Mouse (Mus musculus) liver (tissue): ENCODE measurements around the gene Zmat5.

Source experiments
- DNase-seq: peaks from one replicate; pipeline ENCODE4 v3.0.0-alpha.2; 2020; ENCODE audit warnings: mixed read lengths

Gene Zmat5

DNA sequence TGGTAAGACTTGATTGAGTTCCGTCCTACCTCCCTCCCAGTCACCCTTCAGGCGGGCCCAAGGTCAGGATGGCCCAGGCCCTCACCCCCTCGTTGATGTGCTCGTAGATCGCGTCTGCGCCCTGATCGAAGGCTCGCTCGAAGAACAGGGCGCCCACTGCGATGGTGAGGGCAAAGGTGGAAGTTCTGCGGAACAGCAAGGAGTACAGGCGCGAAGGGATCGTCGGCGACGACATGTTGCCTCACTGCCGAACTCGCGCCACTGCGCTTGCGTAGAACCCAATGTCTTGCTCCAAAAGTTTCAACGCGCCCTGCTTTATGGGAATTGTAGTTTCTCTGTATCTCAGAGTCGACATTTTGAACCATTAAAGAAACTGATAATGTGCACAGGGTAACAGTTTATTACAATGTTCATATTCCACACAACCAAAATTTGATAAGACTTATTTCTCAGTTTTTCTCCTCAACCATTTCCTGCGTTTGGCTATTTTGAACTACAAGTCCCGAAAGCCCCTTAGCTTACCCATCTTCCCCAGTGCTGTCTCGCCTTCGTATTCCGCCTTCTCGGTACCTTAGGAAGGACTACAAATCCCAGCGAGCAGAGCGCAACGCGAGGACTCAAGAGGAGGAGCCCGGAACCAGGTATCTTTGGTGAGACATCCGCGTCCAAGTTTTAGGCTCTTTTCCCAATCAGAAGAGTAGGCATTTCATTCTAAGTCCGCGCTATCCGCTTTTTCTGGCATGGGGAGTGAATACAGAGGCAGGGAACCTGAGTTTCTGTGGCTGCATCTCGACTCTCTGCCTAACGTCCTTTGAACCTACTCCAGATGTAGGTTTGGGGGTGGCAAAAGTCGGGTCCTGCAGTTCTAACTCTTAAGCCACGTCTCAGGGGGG lies at the start of gene Zmat5, which contains the start of gene Uqcr10:
Zmat5 (plus strand) TSS at position 607 of the 893 bp plus-strand sequence.
Uqcr10 (minus strand) TSS at position 271 of the 893 bp plus-strand sequence.
- peak; percentile 94 for DNase-seq

DNA sequence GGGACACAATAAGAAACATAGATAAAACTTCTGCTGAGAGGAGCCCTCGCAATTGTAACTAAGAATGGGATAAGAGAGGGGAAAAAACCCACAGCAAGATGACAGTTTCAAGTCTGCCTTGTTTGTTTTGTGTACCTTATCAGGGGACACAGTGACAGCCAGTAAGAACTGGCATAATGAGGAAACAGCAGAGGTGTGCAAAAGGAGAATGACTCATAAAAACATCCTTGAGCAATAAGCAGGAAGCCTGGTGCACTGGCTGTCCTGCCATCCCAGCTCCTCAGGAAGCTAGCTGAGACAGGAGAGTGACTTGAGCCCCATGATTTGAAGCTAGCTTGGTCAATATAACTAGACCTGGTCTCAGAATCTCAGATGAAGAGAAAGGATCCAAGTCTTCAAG lies 44.7 kb upstream of the Zmat5 start:
- no peak for DNase-seq

GRCm38 (mm10) chr11:4660309-4661025 lies 44.0 kb upstream of the Zmat5 start:
- DNase-seq, result no peak

- peak; percentile 48 for DNase-seq
Observed at GRCm38 (mm10) chr11:4661324-4661723, 43.2 kb upstream of the Zmat5 start.

DNA sequence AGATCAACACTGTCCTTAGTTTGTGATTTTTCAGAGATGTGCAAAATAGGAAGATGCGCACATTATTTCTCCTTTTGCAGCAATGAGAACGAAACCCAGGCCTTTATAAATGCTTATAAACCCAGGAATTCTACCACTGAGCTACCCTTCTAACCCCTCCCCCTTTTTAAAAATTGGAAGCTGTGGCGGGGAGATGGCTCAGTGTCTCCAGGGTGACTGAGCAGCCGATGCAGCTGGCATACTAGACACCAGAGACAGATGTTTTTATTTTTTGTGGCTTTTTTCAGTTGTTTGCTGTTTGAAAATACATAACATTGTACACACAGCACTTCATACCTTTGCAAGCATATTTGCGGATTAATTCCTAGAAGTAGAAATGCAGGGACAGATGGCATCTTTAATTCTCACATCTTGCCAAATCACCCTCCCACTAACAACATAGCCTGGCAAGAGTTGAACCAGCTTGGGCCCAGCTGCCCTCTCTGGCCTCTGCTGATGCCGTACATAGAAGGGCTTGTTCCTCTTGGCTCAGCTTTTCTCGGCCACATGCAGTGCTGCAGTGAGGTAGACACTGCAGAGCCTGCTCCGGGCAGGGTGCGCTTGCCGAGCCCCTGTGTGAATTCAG lies 42.5 kb upstream of the Zmat5 start:
- no peak for DNase-seq

DNA sequence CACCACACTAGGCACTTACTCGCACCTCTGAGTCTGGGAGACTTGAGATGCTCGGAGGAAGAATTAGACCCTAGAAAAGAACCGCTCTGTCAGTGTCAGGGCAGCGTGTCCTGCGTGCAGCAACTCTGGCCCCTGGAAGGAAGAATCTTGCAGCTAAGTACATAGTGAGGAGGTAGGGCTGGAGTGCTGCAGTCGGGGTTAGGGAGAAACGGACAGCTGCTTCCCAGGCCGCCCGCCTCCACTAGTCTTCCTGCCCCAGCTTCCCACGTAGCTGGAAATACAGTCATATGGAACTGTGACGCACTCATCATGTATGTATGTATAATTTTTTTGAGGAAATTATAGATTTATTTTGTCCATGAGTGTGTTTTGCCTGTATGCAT lies 42.0 kb upstream of the Zmat5 start:
- DNase-seq, result no peak

DNA sequence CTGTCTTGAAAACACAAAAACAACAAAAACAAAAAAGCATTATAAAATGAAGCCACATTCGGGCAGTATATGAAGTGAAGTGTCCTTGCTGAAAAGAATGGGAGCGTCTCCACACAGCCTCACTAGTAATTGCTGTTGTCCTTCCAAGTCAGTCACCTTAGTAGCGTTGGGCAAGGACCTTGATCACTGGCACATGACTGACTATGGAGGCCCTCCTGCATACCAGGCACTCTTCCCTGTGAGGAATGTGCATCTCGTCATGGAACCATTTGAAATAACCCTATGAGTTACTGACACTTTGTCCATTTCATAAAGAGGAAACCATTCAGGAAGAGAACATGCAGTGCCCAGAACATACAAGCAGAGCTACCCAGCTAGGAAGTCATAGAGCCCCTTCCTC lies 32.7 kb upstream of the Zmat5 start:
- no peak for DNase-seq

GRCm38 (mm10) chr11:4674593-4674992 lies 29.9 kb upstream of the Zmat5 start:
- DNase-seq, result no peak

- no peak for DNase-seq
Observed at GRCm38 (mm10) chr11:4675126-4675562, 29.3 kb upstream of the Zmat5 start.

GRCm38 (mm10) chr11:4675693-4676092 lies 28.8 kb upstream of the Zmat5 start:
- DNase-seq, result no peak

DNA sequence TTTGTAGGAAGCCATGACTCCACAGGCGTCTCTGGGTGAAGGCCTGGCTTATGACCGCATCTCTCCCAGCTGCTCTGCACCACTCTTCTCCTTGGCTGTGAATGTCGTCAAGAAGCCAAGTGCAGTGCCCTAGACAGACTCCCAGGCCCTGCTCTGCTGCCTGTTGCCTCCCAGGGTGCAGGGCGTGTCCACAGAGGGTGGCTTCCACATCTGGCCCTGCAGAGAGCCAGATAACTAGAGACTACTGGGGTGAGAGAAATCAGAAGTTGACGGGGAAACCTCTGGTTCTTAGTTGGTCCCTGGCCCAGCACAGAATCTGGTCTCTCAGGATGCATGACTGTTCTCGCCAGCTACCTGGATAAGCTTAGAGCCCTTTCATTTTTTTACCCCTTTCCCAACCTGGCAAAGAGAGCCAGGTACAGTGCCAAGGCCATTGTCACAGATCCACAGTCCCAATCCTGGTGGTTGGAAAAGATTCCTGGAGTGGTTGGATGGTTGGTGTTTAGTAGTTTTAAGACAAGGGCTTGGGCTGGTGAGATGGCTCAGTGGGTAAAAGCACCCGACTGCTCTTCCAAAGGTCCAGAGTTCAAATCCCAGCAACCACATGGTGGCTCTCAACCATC lies 27.1 kb upstream of the Zmat5 start:
- peak; percentile 92 for DNase-seq

GRCm38 (mm10) chr11:4678700-4679440 lies 25.6 kb upstream of the Zmat5 start:
- DNase-seq, result no peak

DNA sequence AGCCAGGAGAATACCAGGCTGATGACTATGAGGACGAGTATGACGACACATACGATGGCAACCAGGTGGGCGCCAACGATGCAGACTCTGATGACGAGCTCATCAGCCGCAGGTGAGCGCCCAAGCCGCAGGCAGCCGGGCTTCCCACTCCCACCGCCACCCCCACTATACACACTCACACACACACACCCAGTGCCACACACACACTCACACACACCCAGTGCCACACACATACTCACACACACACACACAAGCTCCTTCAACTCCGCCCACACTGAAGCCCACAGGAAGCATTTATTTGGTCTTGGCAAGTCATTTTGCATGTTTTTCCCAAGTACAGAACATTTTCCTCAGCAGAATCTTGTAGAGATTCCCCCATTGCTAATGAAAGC lies 25.0 kb upstream of the Zmat5 start:
- no peak for DNase-seq

GRCm38 (mm10) chr11:4680126-4680525 lies 24.4 kb upstream of the Zmat5 start:
- no peak for DNase-seq

- DNase-seq, result no peak
Observed at GRCm38 (mm10) chr11:4683516-4683915, 21.0 kb upstream of the Zmat5 start.

- DNase-seq, result no peak
Observed at GRCm38 (mm10) chr11:4684186-4684585, 20.3 kb upstream of the Zmat5 start.

DNA sequence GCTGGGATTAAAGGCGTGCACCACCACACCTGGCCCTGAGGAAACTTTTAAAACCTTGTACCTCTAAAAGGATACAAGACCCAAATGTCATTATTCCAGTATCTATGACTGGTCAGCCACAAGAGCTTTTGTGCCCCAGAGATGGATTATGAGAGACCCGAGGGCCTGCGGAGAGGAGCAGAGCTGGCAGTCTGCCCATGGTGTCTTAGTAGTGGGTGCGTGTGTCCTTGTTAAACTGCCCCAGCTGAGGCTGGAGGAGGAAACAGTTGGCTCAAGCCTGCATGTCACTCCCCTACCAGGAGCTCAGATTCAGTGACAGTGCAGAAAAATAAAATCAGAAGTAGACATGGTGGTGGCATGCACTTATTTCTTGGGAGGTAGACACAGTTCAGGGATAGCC lies 19.4 kb upstream of the Zmat5 start:
- DNase-seq, result no peak

GRCm38 (mm10) chr11:4685510-4685909 lies 19.0 kb upstream of the Zmat5 start:
- DNase-seq, result no peak

DNA sequence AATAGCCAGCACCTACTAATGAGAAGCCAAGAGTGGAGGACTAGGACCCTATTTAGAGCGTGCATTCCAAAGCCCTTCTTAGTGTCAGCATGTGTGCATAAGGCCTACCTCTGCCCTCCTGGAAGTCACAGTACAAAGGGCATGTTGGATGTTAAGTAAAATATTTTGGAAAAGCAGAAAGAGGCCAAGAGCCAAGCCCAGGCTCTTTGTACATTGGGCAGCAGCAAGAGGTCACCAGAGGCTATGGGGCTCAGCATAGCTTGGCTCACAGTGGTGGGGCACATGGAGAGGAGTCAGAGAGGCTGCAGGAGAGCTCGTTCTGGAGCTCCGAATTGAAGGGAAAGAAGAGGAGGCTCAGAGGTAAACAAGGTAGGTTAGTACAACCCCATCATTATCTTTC lies 17.5 kb upstream of the Zmat5 start:
- DNase-seq, result no peak

DNA sequence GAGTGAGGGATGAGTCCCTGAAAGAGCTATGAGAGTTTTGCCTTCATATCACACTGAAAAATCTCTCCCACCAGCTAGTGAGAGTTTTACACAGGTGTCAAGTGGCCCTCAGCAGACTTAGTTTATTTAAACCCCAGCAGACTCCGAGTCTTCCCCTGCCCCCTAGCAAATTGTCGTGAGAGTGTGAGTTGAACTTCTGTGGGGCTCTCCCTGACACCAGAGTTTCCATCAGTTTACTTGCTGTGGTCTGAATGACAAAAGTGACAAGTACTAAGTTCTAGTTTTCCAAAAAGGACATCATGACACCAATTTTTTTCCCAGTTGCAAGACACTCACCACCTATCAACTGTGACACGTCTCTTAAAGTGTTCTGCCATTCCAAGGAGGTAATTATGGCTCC lies 16.6 kb upstream of the Zmat5 start:
- no peak for DNase-seq

DNA sequence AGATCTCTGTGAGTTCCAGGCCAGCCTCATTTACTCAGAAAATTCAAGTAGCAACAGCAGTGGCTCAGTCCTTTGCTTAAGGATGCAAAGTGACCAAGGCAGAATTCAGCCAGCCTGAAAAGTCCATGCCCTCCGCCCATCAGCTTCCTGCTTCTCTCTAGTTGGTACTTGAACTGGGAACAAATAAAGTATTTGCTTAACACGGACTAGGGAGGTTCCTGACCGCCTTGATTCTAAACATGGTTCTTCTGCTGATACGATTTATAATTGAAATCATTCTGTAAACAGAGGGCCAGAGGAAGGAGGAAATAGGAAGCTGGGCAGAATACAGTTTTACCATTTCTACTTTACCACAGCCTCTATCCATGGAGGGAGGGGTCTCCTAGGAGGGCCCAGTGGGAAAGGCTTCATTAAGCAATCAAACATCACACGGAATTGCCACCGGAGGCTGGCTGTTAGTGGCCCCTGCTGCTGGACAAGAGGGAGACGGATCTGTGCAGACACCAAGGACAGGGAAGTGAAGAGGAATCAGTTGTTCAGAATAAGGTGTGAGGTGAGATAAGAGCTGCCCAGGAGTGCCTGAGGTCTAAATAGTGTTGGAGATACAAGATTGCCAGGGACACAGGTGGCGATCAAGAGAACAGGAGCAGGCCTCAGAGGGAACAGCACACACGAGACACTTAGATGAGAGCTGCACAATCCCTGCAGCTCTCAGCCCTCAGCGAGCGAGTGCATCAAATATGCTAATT lies 15.7 kb upstream of the Zmat5 start:
- no peak for DNase-seq

DNA sequence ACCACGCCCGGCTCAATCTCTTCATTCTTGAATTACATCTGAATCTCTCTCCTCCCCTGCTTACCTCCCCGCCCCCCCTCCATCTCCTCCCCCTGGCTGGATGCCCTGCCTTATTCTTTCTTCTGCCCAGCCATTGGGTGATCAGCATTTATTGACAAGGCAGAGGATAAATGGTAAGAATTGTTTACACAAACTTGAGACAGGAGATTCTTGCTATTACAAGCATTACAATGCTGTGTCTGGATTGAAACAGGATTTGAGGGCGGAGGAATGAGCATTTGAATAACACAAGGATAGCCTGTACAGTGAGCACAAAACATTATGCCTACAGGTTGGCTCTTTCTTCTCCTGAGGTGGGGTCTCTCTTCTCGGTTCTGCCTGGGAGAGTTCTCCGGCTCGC lies 14.1 kb upstream of the Zmat5 start:
- no peak for DNase-seq
